Mouse (Mus musculus) embryonic facial prominence, embryonic 11.5 days (tissue): ENCODE measurements around the gene Mrps36. TPM values are rescaled to one million over a fixed set of nuclear protein-coding genes. Genes with fewer than 3 reads are reported as not detected.
"Not testable (repeated sequence)": the region's sequence is repeated elsewhere in the genome, so short reads cannot be mapped to it uniquely, and the experiment has no call there.

Source experiments
- ATAC-seq: fragments of 200-750 bp; cut with Nextera tagmentation; replicated peaks from 2 replicates; pipeline ENCODE4 v1.8.0; 2017; ENCODE audit warnings: low read depth; ENCODE audit not compliant: insufficient number of reproducible peaks, low FRiP score, low TSS enrichment
- DNase-seq: peaks from one replicate; pipeline ENCODE4 v3.0.0-alpha.2; 2015; ENCODE audit warnings: low spot score
- H3K27ac ChIP-seq: fragments of 300-500 bp; sonication (generic); replicated peaks from 2 replicates; pipeline ENCODE4 v1.5.1; 2014; ENCODE audit warnings: mild to moderate bottlenecking, low read depth, low read length, control low read depth
- H3K27me3 ChIP-seq: fragments of 300-500 bp; sonication (generic); 2 replicates; pipeline ENCODE4 v1.6.1; 2014; ENCODE audit warnings: mild to moderate bottlenecking, low read length, moderate library complexity, mixed read lengths; ENCODE audit not compliant: control insufficient read depth, insufficient read depth
- H3K36me3 ChIP-seq: fragments of 300-500 bp; sonication (generic); replicated peaks from 2 replicates; pipeline ENCODE4 v1.6.1; 2014; ENCODE audit warnings: low read depth, mild to moderate bottlenecking, low read length, moderate library complexity, mixed read lengths; ENCODE audit not compliant: control insufficient read depth, insufficient read depth
- H3K4me1 ChIP-seq: fragments of 300-500 bp; sonication (generic); 2 replicates; pipeline ENCODE4 v1.6.1; 2014; ENCODE audit warnings: low read length, mixed read lengths; ENCODE audit not compliant: control insufficient read depth, insufficient read depth
- H3K4me2 ChIP-seq: fragments of 300-500 bp; sonication (generic); 2 replicates; pipeline ENCODE4 v1.6.1; 2014; ENCODE audit warnings: low read depth, mild to moderate bottlenecking, control low read depth, low read length, moderate library complexity
- H3K4me3 ChIP-seq: fragments of 300-500 bp; sonication (generic); 2 replicates; pipeline ENCODE4 v1.5.1; 2014; ENCODE audit warnings: low read depth, low read length, control low read depth
- H3K9ac ChIP-seq: fragments of 300-500 bp; sonication (generic); replicated peaks from 2 replicates; pipeline ENCODE4 v1.6.1; 2014; ENCODE audit warnings: mild to moderate bottlenecking, control low read depth, low read length
- H3K9me3 ChIP-seq: fragments of 300-500 bp; sonication (generic); replicated peaks from 2 replicates; pipeline ENCODE4 v1.6.1; 2016; ENCODE audit warnings: mild to moderate bottlenecking, low read length, inconsistent platforms, mixed read lengths; ENCODE audit not compliant: control insufficient read depth
- WGBS: fragments of 180-500 bp; shearing (Covaris S2); extraction: QIAGEN DNeasy Blood & Tissue Kit; methylation state at CpG from one replicate; pipeline ENCODE4 v1.1.7; 2014; 5-methylcytosine and 5-hydroxymethylcytosine counted together
- polyA plus RNA-seq: library from polyadenylated mRNA; unstranded; fragments of >200 nt; fragmentation: Nextera tagmentation; extraction: Ambion mirVana; gene quantifications from 2 replicates; pipeline ENCODE4 v1.2.1, GENCODE M21; 2014

The Mrps36 gene
- 123 and 129 TPM in 2 replicates for polyA plus RNA-seq

- under 1% methylated on average over 52 of the region's 52 CpGs for WGBS
- H3K9me3 ChIP-seq = no peaks in the 10 kb centered on the region
- DNase-seq = peak; percentile 93
Measured at GRCm38 (mm10) chr13:100744036-100744744, at the start of gene Mrps36. Gene Mrps36, minus strand, starts transcription at chr13:100744659.

GRCm38 (mm10) chr13:100789083-100789482 lies 44.6 kb upstream of the Mrps36 start:
- Histone ChIP-seq H3K4me1 (no peaks in the 10 kb centered on the region), H3K9me3 (no peaks in the 10 kb centered on the region), H3K27me3 (no peaks in the 10 kb centered on the region), H3K27ac (no peak overlapping the region), H3K4me2 (no peak overlapping the region), H3K4me3 (no peak overlapping the region), H3K9ac (no peak overlapping the region), H3K36me3 (no peaks in the 10 kb centered on the region)
- DNase-seq (no peak), ATAC-seq (no peak)
- WGBS = 65% methylated on average over 3 of the region's 3 CpGs

More at GRCm38 (mm10) chr13:100744036-100744744, at the start of gene Mrps36:
- Histone ChIP-seq H3K4me2 (peak within 1 kb of the TSS; percentile 44), H3K36me3 (no peaks in the 10 kb centered on the region), H3K27ac (peak within 1 kb of the TSS; percentile 91), H3K9ac (peak within 1 kb of the TSS; percentile 72), H3K4me3 (peak within 1 kb of the TSS; percentile 81), H3K4me1 (0 out of 2 replicates have a peak, but pooled peaks cover 2% of the 10 kb centered on the region), H3K27me3 (no peaks in the 10 kb centered on the region)
- peak; percentile 93 for ATAC-seq

- not testable (repeated sequence) for H3K4me3 ChIP-seq, H3K27ac ChIP-seq, H3K4me2 ChIP-seq, H3K27me3 ChIP-seq, H3K36me3 ChIP-seq, DNase-seq, H3K9ac ChIP-seq, H3K4me1 ChIP-seq, H3K9me3 ChIP-seq, ATAC-seq
- 92% methylated on average over 11 of the region's 14 CpGs for WGBS
Measured at GRCm38 (mm10) chr13:100788057-100788456, 43.6 kb upstream of the Mrps36 start.

GRCm38 (mm10) chr13:100787316-100788010 lies 43.0 kb upstream of the Mrps36 start:
- H3K9ac ChIP-seq = no peak overlapping the region
- H3K4me3 ChIP-seq = no peak overlapping the region
- no peaks in the 10 kb centered on the region for H3K4me1 ChIP-seq
- H3K27me3 ChIP-seq = no peaks in the 10 kb centered on the region
- 75% methylated on average over 6 of the region's 6 CpGs for WGBS
- DNase-seq (no peak), ATAC-seq (no peak)
- no peaks in the 10 kb centered on the region for H3K9me3 ChIP-seq
- no peaks in the 10 kb centered on the region for H3K36me3 ChIP-seq
- no peak overlapping the region for H3K27ac ChIP-seq
- H3K4me2 ChIP-seq = no peak overlapping the region

GRCm38 (mm10) chr13:100786414-100786867 lies 42.0 kb upstream of the Mrps36 start, which contains the start of gene Ccnb1:
Gene Ccnb1, minus strand, starts transcription at chr13:100786570.
- DNase-seq = peak; percentile 97

GRCm38 (mm10) chr13:100785806-100786413 lies 41.5 kb upstream of the Mrps36 start:
- H3K36me3 ChIP-seq = no peaks in the 10 kb centered on the region
- H3K27me3 ChIP-seq = no peaks in the 10 kb centered on the region
- peak overlapping the region; percentile 70; the same call in 1 of the 2 replicates for H3K27ac ChIP-seq
- no peaks in the 10 kb centered on the region for H3K9me3 ChIP-seq
- peak; percentile 54 for DNase-seq
- peak overlapping the region; percentile 80 for H3K9ac ChIP-seq
- H3K4me3 ChIP-seq = peak overlapping the region; percentile 65
- H3K4me1 ChIP-seq = no peaks in the 10 kb centered on the region
- WGBS = under 1% methylated on average over 30 of the region's 30 CpGs
- peak; percentile 55 for ATAC-seq
- H3K4me2 ChIP-seq = peak overlapping the region; percentile 34

More at GRCm38 (mm10) chr13:100786414-100786867, 42.0 kb upstream of the Mrps36 start, which contains the start of gene Ccnb1:
- H3K9ac ChIP-seq = peak within 1 kb of the TSS; percentile 80
- H3K9me3 ChIP-seq = no peaks in the 10 kb centered on the region
- no peaks in the 10 kb centered on the region for H3K27me3 ChIP-seq
- peak; percentile 99 for ATAC-seq
- under 1% methylated on average over 35 of the region's 35 CpGs for WGBS
- no peaks in the 10 kb centered on the region for H3K36me3 ChIP-seq
- peak within 1 kb of the TSS; percentile 70; the same call in 1 of the 2 replicates for H3K27ac ChIP-seq
- H3K4me3 ChIP-seq = peak within 1 kb of the TSS; percentile 65
- no peaks in the 10 kb centered on the region for H3K4me1 ChIP-seq
- H3K4me2 ChIP-seq = peak within 1 kb of the TSS; percentile 52

- H3K4me3 ChIP-seq = no peak overlapping the region
- DNase-seq (no peak), ATAC-seq (no peak)
- no peaks in the 10 kb centered on the region for H3K4me1 ChIP-seq
- no peak overlapping the region for H3K4me2 ChIP-seq
- H3K27ac ChIP-seq = no peak overlapping the region
- no peaks in the 10 kb centered on the region for H3K9me3 ChIP-seq
- no peak overlapping the region for H3K9ac ChIP-seq
- 84% methylated on average over 3 of the region's 3 CpGs for WGBS
- no peaks in the 10 kb centered on the region for H3K36me3 ChIP-seq
- no peaks in the 10 kb centered on the region for H3K27me3 ChIP-seq
Measured at GRCm38 (mm10) chr13:100777491-100777890, 33.0 kb upstream of the Mrps36 start.
